Mouse (Mus musculus) liver, embryonic 14.5 days (tissue): ENCODE measurements around the gene Polr2h.

Experiments used
- CTCF ChIP-seq: IDR thresholded peaks from 2 replicates; pipeline ENCODE4 v1.5.1; 2016; ENCODE audit warnings: antibody characterized with exemption, low read depth, control low read depth
- EP300 ChIP-seq: IDR thresholded peaks from 2 replicates; pipeline ENCODE4 v1.6.1; 2016; ENCODE audit warnings: antibody characterized with exemption, low read depth

DNA sequence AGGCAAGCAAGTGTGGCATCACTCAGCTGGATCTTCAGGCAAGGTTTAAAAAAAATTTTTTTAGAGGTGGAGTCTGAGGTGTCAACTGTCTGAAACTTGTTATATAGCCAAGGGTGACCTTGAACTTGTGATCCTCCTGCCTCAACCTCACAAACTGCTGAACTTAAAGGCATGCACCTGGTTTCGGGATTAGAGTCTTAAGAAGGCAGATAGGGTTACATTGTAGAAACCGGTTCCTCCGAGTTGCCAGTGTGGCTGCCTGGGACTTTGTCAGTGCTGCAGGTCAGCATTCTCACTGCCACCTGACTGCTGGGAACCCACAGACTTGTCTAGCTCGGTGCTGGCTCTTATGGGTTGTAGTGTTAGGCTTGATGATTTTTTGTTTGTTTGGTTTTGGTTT, 5.8 kb downstream of the Polr2h start:
- TF ChIP-seq CTCF (no peak), EP300 (no peak)
